In genomic region chr2:72177214-72178023, GRCm38 (mm10) we compare ENCODE assay signal across 26 mouse cellular contexts.
DNase-seq lines count a peak whose midpoint lies in the region; ATAC-seq and TF ChIP-seq lines count a peak whose summit lies in the region.
"Had no signal": no experiment of that assay in that cellular context is flagged by ENCODE, and none has a peak within 500 bp of the region (broad histone marks: within the 10 kb centered on the region; RNA-seq: fewer than 3 reads in every experiment).

No protein-coding gene starts in this region.

- ATAC-seq in forebrain, embryonic 16.5 days, result peak; percentile 80
- ATAC-seq in megakaryocyte progenitor cell, adult 5-6 weeks (replicated peaks; ENCODE audit: poor library complexity), result 0 out of 2 replicates have a peak, but pooled peaks have one; percentile 23
- no peak for ATAC-seq in cerebellum, adult (ENCODE audit: insufficient number of reproducible peaks, low FRiP score, low TSS enrichment)
- ATAC-seq: hindbrain, postnatal 0 days; intestine, embryonic 16.5 days; midbrain, embryonic 13.5 days had no signal

- TF ChIP-seq POLR2A in brain, embryonic 14.5 days (IDR thresholded peaks at IDR 0.05; ENCODE audit: borderline replicate concordance, extremely low read depth, insufficient read depth, insufficient read length, poor library complexity, severe bottlenecking), result no peak

- H3K27me3 ChIP-seq in forebrain, embryonic 16.5 days (replicated peaks; ENCODE audit: control insufficient read depth, insufficient read depth, low read length), result no peaks in the 10 kb centered on the region
- H3K27me3 ChIP-seq: embryonic facial prominence, embryonic 15.5 days; heart, embryonic 12.5 days; limb, embryonic 12.5 days; midbrain, embryonic 13.5 days; stomach, embryonic 15.5 days had no signal

- no peak overlapping the region for H3K9ac ChIP-seq in forebrain, embryonic 16.5 days (replicated peaks; ENCODE audit: low read depth, low read length)
- H3K9ac ChIP-seq: embryonic facial prominence, embryonic 15.5 days; heart, embryonic 12.5 days; limb, embryonic 12.5 days; midbrain, embryonic 13.5 days; stomach, embryonic 15.5 days had no signal

- H3K4me1 ChIP-seq in forebrain, embryonic 16.5 days (replicated peaks; ENCODE audit: control insufficient read depth, insufficient read depth, low read length), result peaks cover 17% of the 10 kb centered on the region
- H3K4me1 ChIP-seq: stomach, embryonic 15.5 days had no signal

- no peaks in the 10 kb centered on the region for H3K36me3 ChIP-seq in forebrain, embryonic 16.5 days (ENCODE audit: control insufficient read depth, insufficient read depth)
- H3K36me3 ChIP-seq: embryonic facial prominence, embryonic 15.5 days; heart, embryonic 12.5 days; hindbrain, embryonic 10.5 days; limb, embryonic 12.5 days; midbrain, embryonic 13.5 days; stomach, embryonic 15.5 days had no signal

- WGBS in forebrain, embryonic 16.5 days, result 52% methylated on average over 6 of the region's 6 CpGs

- H3K4me3 ChIP-seq in forebrain, embryonic 16.5 days (replicated peaks; ENCODE audit: low read length), result no peak overlapping the region
- H3K4me3 ChIP-seq: embryonic facial prominence, embryonic 15.5 days; heart, embryonic 12.5 days; hindbrain, embryonic 10.5 days; limb, embryonic 12.5 days; midbrain, embryonic 13.5 days; stomach, embryonic 15.5 days had no signal

- TF ChIP-seq CTCF in brain, embryonic 14.5 days (IDR thresholded peaks at IDR 0.05; ENCODE audit: borderline replicate concordance, extremely low read depth, insufficient read depth, insufficient read length), result no peak

- H3K4me2 ChIP-seq in forebrain, embryonic 16.5 days (ENCODE audit: low read length), result no peak overlapping the region
- H3K4me2 ChIP-seq: embryonic facial prominence, embryonic 15.5 days; heart, embryonic 12.5 days; limb, embryonic 12.5 days; midbrain, embryonic 13.5 days; stomach, embryonic 15.5 days had no signal

- peak; percentile 71 for DNase-seq in heart, adult 11 months
- DNase-seq in heart, adult 18-20 months, result no peak
- peak; percentile 68 for DNase-seq in brain, embryonic 14.5 days (ENCODE audit: low read depth)
- no peak for DNase-seq in cerebellum, postnatal 14 days
- DNase-seq: adrenal gland, adult 2 months; cerebellum, adult 2 months; cerebellum, postnatal 36 days; heart, postnatal 10 days; kidney, adult 9 months; kidney, postnatal 36 days; layer of hippocampus, postnatal 36 days; lung, postnatal 10 days; right cerebral cortex, adult 18-20 months; right cerebral cortex, postnatal 4 days; thymus, postnatal 25 days had no signal

- H3K27ac ChIP-seq in forebrain, embryonic 16.5 days (ENCODE audit: low read length), result no peak overlapping the region
- H3K27ac ChIP-seq: embryonic facial prominence, embryonic 15.5 days; hindbrain, embryonic 10.5 days; hindbrain, postnatal 0 days; limb, embryonic 12.5 days; midbrain, embryonic 13.5 days; stomach, embryonic 15.5 days had no signal

- no peaks in the 10 kb centered on the region for H3K9me3 ChIP-seq in forebrain, embryonic 16.5 days (ENCODE audit: control insufficient read depth, low read length)
- H3K9me3 ChIP-seq: embryonic facial prominence, embryonic 15.5 days; heart, embryonic 12.5 days; hindbrain, embryonic 10.5 days; limb, embryonic 12.5 days; midbrain, embryonic 13.5 days; stomach, embryonic 15.5 days had no signal

Comparison
In these comparisons a context has a peak if more than half of its experiments do, and no peak if none do; other contexts are left out.
1. DNase-seq: peak in heart, adult 11 months (single experiment) and brain, embryonic 14.5 days (single experiment); none in heart, adult 18-20 months (0 of 2) and cerebellum, postnatal 14 days (0 of 2).